Mouse (Mus musculus) activated CD4-positive, CD25-positive, alpha-beta regulatory T cell, adult 4 months (primary cell): ENCODE measurements around the gene Tspan1. TPM values are rescaled to one million over a fixed set of nuclear protein-coding genes. Genes with fewer than 3 reads are reported as not detected.

Source experiments
- ATAC-seq: one replicate; pipeline ENCODE4 v1.8.0; 2017
- polyA plus RNA-seq, 2 experiments: library from polyadenylated mRNA; unstranded; fragments of 100-300 nt; shearing (Covaris generic); gene quantifications; one replicate each; pipeline ENCODE4 v1.2.1; 2017

Gene Tspan1
- polyA plus RNA-seq, 2 experiments from 2014 or later: not detected

DNA sequence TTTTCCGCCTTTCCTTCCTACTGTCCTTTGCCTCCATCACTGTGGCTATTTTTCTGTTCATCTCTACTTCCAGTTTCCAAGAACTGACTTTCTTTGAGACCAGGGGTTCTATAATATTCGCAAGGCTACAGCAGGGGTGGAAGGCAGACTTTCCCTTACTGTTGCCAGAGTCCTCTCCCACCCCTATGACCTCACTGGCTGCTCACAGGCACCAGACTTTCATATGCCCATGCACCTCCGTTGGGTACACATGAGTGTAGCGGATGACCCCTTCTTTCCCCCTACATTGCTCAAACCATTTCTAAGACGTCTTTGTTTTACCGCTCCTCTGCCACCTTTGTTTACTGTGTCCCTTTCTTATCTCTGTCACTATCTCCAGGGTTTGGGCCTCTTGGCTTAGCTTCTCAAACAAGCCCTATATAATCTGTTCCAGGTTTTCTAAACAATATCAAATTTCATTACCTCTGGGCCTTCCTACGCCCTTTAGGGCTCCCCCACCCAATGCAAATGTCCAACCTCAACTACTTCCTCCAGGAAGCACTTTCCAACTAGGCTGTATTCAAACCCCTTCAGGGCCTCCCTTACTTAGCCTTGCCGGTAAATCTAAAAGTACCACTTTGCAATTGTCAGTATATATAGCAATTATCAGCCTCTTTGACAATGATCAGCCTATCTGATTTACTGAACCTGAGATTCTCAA is 1.5 kb downstream of the Tspan1 start:
- no peak for ATAC-seq

DNA sequence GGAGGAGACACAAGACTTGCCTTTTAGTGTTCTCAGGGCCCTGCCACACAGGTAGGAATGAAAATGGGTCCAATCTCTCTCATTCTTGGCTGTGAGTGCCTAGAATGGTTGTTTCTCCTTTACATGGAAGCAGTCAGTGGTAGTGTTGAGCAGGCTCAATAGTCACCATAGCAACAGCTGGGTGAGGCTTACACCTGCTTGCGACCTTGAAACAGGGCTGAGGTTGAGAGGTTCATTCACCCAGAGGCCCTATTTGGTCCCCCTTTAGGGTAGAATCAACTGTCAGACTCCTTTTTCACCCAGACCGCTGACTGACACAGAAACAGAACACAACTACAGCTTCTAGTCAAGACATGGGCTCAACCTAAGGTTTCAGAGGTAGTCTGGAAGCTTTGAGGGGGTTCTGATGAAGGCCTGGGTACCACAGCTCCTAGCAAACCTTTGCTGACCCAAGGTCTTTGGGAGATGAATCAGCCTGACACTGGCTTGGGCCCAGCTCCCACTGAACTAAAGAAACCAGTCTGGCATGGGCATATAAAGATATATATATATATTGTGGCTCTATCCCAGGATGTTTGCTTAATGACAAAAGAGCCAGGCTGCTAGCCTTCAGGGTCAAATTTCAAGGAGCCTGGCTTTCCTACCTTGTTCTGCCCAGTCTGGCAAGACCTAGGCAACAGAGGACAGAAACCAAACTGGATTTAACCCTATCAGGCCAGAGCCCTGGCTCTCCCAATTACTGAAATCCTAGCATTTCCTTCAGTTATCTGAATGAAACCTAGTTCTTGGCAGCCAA is 2.4 kb downstream of the Tspan1 start:
- no peak for ATAC-seq

DNA sequence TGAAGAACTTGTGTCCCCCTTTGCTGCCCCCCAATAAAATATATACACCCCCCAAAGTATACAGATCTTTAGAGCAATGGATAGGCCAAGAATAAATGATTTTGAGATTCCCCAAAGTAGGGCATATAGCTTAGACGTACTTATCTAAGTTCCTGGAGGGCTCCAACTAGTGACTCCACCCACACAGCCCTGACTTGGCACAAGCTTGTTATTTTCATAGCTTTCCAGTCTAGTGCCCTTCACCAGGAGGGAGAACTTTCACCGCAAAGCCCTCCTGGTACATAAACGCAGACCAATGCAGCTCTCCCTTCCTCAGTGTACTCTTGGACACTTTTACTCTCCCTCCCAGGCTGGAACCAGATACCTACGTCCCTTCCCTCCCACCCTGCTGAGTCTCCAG is 5.3 kb downstream of the Tspan1 start:
- no peak for ATAC-seq

DNA sequence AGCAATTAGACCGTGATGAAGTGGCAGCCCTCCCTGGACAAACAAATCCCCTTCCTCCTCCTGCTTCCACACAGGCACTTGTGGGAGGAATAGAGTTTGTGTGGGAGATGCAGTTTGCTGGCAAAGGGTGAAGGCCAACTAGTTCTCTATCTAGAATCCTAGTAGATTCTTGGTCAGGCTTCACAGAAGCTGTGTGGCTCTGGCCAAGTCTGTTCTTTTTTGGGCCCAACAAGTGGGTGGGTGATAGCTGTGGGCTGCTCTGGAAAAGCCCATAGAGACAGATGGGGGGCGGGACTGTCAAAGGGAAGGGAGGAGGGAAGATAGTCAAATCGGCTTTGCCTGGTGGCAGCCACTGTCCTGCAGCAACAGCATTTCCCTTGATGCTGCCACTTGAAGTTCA is 6.6 kb downstream of the Tspan1 start:
- ATAC-seq: no peak

DNA sequence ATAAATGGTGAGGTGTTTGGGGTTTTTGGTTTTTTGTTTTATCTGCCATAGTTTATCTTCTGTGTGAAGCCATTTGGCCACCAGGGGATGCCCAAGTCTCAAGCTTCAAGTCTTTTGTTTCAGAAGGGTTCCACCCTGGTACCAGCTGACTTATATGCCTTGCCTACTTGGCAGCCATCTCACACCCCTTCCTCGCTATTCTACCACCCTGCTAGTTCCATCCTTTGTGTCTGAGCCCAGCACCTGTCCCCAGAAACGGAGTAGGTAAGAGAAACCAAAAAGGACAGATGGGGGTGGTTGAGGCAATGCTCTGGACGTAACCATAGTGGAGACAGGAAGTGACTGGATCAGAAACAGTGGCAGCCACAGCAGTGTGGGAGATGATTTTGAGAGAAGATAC is 7.5 kb downstream of the Tspan1 start:
- peak; percentile 88 for ATAC-seq

DNA sequence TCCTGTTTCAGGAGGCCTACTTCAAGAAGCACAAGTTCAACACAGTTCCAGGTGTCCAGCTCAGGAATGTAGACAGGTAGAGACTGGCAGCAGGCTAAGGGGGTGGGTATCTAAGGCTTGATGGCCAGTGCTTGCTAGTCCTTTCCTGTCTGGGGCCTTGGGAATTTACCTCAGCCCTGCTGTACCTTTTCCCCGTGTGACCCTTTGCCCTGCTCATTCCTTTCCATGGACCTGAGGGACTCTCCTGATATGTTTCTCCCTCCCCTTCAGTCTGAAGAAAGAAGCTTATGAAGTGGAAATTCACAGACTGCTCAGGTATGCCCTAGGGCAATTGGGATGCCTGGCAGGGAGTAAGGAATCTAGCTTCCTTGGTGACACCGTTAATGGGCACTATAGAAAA is 9.5 kb downstream of the Tspan1 start:
- ATAC-seq: no peak

DNA sequence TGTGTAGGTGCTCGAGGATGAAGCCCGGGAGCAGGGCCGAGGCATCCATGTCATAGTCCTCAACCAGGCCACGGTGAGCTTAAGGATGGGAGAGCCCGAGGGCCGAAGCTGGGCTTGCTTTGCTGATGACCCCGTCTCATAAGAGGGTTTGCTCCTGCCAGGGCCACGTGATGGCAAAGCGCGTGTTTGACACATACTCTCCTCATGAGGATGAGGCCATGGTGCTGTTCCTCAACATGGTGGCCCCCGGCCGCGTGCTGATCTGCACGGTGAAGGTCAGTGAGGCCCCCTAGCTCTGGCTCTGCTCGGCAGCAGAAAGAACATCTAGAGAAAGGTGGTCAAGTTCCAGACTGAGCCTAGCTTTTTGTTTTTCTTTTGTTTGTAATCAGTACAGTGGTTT is 14.7 kb downstream of the Tspan1 start:
- ATAC-seq: no peak

DNA sequence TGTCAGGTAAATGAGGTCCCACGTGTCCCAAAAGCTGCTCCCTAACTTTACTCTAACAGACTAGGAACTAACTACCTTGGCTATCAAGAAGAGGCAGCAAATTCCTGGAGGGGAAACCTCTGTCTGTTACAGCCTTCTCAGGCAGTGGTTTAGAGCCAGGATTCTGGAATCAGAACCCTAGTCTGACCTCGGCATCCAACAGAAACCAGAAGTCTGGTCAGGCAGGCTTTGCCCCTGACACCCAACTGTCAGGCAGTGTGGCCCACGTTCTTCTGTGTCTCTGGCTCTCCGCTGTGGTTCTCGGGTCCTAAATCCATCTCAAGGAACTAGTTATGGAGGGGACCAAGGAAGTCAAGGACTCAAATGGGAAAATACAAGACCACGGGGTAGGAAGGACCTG is 16.2 kb downstream of the Tspan1 start, which contains the start of gene Lurap1:
Gene Lurap1 (minus strand): TSS at position 101 of the 400 bp plus-strand sequence.
- ATAC-seq: no peak

DNA sequence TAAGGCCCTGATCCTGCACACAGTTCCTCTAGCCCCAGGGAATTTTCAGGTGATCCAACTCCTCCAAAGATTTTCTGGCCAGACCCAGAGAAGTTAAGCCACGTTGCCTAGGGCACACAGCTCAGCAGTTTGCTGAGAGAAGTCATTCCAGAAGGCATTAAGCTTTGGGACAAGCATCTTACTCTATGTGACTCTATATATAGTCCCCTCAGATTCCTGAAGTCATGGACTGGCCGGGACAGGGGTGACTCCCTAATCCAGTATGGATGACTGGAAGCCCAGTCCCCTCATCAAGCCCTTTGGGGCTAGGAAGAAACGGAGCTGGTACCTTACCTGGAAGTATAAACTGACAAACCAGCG is 16.6 kb downstream of the Tspan1 start:
- no peak for ATAC-seq

DNA sequence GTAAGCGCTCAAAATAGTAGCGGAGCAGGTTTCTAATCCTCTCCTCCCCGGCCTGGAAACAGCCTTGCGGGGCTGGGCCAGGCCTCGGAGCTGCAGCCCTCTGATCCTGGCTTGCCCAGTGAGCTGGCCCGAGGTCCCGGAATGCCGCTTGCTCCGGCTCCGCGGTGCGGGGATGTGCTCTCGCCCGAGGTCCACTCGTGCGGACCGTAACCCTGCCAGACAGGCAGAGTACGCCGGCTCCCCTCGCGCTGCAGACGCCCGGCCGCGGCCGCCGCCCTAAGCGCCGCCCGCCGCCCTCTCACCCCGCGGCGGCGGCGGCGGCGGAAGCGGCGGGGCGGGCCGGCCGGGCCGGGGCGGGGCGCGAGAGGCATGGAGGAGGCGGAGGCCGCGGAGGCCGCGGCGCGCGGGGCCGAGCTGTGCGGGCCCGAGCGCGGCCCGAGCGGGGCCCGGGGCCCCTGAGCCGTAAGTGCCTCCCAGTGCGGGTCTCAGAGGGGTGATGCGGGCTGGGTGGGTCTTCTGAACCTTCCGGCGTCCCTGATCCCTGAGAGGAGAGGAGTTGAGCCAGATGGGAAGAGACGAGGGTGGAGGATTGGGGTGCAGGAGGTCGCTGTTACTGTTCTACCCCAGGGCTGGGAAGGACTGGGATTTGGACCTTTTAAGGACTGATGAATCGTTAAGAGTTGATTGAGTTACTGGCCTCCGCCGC is 17.1 kb downstream of the Tspan1 start:
- peak; percentile 90 for ATAC-seq

DNA sequence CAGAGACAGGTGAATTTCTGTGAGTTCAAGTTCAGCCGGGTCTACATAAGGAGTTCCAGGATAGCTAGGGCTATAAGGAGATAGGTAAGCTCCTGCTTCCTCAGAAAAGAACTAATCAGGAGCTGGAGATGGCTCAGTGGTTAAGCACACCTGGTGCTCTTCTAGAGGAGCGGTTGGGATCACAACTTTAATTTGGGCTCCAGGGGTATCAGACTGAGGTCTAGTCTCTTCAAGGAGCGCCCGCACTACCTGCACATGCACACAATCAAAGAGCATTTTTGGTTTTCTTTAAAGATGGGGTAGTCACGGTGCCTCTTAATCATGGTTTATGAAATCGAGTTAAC is 17.6 kb downstream of the Tspan1 start:
- peak; percentile 22 for ATAC-seq

DNA sequence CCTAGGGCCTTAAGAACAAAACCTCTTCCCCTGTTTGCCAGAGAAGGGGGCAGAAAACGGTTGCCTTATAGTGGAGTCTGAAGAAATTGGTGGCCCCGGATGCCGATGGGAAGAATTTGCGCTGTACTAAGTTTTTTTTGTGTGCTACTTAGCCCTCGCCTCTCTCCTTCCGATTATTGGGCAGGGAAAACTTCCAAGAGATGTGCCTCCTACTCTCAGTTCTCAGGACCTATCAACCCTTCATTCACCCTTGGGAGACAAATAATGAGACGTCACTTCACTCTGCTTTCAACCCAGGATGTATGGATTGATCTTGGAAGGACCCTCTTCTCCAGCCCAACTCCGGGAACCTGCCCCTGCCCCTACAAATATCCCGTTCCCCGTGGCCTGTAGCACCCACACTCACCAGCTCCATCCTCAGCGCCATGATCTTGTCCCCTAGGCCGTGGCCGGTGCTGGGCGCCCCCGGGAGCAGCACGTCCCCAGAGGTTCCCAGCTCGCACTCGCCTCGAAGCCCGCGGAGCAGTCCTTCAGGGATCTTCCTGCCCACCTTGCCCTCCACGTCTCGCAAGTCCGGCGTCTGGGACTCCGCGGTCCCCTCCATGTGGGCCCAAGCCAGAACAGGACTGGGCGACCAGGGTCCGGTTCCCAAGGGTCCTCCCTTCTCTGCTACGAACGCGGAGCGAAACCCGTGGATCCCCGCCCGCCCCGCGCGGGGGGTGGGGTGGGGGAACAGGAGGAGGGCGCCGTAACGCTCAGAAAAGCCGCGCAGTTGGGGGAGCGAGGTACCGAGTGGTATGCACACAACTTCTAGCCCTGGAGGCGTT is 23.3 kb downstream of the Tspan1 start:
- ATAC-seq: peak; percentile 46

DNA sequence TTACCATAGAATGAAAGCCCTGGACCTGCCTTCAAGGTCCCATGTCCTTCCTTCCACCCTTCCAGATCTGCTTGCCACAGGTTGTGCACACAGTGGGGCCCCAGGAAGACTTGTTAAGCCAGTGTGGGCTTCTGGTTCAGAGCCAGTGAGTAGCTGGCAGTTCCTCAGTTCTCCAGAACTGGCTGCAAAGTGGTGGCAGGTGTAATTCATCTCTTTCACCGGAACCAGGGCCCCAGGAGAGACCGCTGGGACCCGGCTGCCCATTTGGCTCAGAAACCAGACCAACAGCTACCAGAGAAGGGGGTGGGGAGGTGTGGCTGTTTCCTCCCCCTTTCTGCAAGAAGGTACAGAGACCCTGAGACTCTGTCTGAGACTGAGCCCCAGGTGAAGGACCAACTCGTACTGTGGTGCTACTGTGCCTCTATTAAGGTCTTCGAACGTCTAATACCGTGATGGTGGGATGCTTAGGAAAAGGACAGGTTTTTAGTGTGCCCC is 24.0 kb downstream of the Tspan1 start:
- peak; percentile 25 for ATAC-seq

DNA sequence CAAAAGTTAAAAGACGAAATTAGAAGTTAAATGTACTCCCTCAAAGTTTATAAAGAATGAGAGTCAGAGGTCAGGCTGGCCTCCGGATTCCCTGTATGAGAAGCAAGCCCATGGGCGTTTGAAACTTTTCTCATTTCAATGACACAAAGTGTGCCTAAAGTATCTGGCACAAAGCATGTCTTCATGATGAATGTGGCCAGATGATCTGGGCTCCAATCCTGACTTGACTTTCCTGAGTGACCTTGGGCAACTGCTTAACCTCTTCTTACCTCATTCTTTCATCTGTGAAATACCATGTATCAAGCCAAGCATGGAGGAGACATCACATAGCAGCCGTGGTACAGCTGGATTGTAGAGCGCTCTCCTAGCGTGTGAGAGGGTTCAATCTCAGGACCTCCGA is 25.1 kb downstream of the Tspan1 start:
- ATAC-seq: no peak

DNA sequence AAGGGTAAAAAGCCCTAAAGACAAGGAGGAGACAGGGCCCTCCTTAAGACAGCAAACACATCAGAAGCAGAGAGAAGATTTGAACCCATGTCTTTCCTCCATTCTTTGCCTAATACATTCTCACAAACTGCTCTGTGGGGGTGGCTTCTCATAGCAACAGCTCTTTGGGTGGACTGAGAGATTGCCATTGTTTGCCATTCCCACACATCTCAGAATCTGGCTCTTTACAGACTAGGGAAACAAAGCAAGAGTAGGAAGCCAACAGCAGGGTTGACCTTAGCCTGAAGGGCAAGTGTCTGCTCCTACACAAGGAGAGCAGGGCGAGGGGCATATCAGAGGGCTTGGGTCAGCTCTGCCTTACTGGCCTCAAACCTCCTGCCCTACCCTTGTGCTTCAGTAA is 25.7 kb downstream of the Tspan1 start:
- ATAC-seq: no peak

DNA sequence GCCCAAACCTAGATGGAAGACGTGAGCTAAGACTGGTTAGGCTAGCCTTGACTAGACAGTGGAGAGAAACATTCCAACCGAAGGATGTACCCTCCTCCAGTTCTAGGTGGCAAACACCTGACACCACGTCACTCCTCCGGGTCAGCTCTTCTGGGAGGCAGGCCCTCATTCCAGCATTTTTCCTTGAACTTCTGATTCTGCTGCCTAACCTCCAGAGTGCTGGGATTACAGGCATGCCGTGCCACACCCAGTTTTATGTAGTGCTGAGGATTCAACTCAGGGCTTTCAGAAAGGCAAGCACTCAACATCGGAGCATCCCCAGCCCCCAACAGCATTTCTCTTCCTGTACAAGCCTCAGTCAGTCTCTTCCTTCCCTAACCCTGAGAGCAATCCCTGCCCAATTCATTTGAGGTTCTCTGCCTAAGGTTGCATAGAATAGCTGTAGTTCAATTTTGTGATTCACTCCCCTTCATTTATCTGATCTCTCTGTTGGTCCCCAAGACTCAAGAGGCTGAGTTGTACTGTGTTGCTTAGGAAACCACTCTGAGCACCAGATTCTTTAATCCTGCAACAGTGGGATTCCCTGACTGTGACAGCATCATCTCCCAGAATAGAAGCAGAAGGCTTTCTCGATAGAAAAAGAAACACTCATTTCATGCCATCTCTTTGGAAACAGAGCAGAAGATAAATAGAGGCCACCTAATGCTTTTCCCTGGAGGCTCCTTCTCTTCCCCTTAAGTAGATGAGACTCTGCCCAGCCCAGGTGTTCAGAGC is 26.4 kb downstream of the Tspan1 start:
- ATAC-seq: no peak

DNA sequence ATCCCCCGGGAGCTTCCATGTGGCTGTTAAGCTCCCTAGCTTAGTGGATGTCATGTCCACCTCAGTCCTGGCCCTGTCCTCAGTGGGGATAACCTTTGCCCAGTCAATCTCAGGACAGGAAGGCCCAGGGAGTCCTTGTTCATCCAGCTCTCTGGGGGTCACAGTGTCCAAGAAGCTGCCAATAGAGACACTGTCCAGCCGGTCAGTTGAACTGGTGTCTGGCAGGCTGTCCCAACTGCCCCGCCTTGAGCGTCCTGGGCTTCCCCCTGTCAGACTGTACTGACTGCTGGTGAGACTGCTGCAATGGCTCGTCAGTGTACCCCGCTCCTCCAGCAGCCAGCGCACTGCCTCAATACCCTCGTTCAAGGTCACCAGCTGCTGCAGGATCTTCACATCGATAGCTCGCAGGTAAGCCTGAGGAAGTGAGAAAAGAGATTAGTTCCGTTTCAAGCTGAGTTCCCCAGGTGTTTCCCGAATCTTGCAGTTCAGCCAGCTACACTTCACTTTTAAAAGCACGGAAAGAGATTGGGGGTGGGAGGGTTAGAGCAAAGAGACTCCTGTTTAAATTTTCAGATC is 29.9 kb downstream of the Tspan1 start:
- ATAC-seq: no peak

DNA sequence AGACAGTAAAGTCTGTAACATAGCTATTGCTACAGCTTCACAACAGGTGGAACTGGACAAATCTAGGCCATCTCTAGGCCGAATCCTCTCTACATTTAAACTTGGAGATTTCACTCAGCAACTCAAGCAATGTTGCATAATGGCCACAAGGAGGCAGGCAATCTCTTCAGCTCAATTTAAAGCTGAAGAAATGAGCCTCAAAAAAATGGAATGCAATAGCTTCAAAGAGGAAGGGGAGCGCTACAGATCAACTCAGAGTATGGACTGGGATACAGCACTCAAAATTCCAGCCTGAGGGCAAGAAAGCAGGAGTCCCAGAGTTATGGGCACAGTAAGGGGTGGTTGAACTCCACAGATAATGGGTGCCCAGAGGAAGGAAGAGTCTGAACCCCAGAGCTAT is 32.4 kb downstream of the Tspan1 start:
- peak; percentile 49 for ATAC-seq

DNA sequence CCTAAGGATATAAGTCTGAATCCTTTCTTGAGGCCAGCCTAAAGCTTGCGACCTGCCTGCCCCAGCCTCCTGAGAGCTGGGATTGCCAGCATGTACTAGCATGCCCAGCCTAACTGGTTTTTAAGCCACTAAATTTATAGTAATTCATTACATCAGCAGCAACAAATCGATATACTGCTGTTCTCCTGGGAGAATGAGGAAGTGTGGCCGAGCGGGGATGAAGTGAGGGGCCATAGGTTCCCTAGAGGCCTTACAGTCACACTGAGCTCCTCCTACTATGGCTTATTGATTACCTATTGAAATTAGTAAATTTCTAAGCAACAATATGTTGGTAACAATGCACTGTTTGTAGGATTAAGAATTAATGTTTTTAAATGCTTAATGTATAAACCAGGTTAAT is 34.3 kb downstream of the Tspan1 start:
- ATAC-seq: no peak

DNA sequence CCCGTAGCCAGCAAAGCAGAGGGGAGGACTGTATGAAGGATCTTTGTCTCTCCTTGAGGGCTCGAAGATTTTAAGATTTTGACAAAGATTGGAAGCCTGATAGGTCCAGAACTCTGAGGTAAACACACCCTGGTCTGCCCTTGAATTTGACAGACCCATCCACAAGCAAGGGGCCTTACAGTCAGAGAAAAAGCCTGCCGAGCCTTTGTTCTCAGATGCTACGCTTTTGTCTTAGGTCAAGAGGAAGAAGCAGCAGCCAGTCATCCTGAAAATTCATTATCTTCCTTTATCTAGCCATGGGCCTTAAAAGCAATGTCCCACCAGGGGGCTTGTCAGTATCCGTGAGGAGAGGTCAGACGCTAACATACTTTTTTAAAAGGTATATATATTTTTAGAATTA is 39.4 kb downstream of the Tspan1 start:
- no peak for ATAC-seq

DNA sequence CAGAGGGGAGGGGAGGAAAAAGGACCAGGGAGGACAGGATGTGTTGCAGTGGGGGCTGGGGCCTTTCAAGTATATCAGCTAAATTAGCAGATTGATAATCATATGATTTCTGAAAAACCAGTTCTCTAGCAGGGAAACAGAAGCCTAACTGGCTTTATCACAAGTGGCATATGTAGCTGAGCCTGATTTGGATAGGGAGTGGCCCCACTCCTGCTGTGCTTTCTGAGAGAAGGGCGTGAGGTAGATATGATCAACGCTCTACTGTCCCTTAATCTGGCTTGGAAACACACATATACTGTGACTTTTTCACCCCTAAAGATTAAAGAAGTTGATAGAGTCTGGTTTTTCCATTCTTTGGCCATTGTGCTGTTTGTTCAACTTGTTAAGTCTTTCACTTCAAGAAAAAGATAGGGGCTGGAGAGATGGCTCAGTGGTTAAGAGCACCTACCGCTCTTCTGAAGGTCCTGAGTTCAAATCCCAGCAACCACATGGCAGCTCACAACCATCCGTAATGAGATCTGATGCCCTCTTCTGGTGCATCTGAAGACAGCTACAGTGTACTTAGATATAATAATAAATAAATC is 41.5 kb downstream of the Tspan1 start:
- no peak for ATAC-seq
